Mouse (Mus musculus) lung, adult 2 months (tissue): ENCODE data around the gene Igsf3. TPM values are rescaled to one million over a fixed set of nuclear protein-coding genes. Genes with fewer than 3 reads are reported as not detected.

Source experiments
- DNase-seq: peaks from one replicate; pipeline ENCODE4 v3.0.0; 2022
- H3K4me1 ChIP-seq: fragments of 200-500 bp; 2 replicates; pipeline ENCODE4 v1.6.1; 2011; ENCODE audit warnings: low read length; ENCODE audit not compliant: control insufficient read depth, insufficient read depth
- H3K4me3 ChIP-seq: fragments of 200-500 bp; replicated peaks from 2 replicates; pipeline ENCODE3; 2011; ENCODE audit warnings: low read depth, mild to moderate bottlenecking, control low read depth, low read length; ENCODE audit errors: extremely low read depth
- CTCF ChIP-seq: fragments of 200-500 bp; IDR thresholded peaks from 2 replicates; pipeline ENCODE4 v1.5.1; 2011; ENCODE audit warnings: mild to moderate bottlenecking, low read length, control low read depth; ENCODE audit not compliant: insufficient read depth
- POLR2A ChIP-seq: fragments of 200-500 bp; IDR thresholded peaks from 2 replicates; pipeline ENCODE4 v1.6.1; 2011; ENCODE audit warnings: low read depth, mild to moderate bottlenecking, control low read depth, low read length, borderline replicate concordance; ENCODE audit errors: extremely low read depth
- WGBS: fragments of 180-500 bp; shearing (Covaris S2); methylation state at CpG from one replicate; pipeline ENCODE4 v1.1.7; 2018; 5-methylcytosine and 5-hydroxymethylcytosine counted together
- polyA plus RNA-seq: library from polyadenylated mRNA; depleted of rRNA; stranded (reverse); fragments of >200 nt; gene quantifications from 2 replicates; pipeline ENCODE4 v1.2.3, GENCODE M21; 2012

Gene Igsf3
- polyA plus RNA-seq, 1 experiment = 7.3 TPM

DNA sequence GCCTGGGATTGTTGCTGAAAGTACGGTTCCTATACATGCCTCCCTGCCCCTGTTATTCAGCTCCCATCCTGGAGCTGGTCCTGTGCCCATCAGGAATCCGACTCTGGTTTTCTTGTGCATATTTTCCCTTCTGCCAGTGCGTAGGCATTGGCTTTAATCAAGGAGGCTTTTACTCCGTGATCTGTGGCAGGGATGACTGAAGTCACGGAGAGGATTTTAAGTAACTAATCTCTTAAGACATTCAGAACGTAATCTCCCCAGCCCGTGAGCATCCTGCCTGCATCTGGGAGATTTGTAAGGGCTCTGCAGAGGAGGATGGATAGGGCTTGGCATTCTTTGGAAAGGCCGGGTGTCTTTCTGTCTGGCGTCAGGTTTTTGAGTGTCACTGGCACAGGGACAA is 13.6 kb downstream of the Igsf3 start:
- Histone ChIP-seq H3K4me3 (no peak overlapping the region), H3K4me1 (peaks cover 2% of the 10 kb centered on the region; the same call in 1 of the 2 replicates)
- DNase-seq = no peak
- 75% methylated on average over 9 of the region's 9 CpGs for WGBS
- no peak for TF ChIP-seq CTCF
- no peak for TF ChIP-seq POLR2A

- WGBS = 92% methylated on average over 6 of the region's 6 CpGs
- Histone ChIP-seq H3K4me1 (peaks cover 6% of the 10 kb centered on the region; the same call in 1 of the 2 replicates), H3K4me3 (no peak overlapping the region)
- TF ChIP-seq POLR2A = no peak
- no peak for TF ChIP-seq CTCF
- DNase-seq = no peak
Measured at GRCm38 (mm10) chr3:101391991-101392390, 15.1 kb downstream of the Igsf3 start.

- no peak for DNase-seq
- WGBS = 63% methylated on average over 6 of the region's 6 CpGs
- TF ChIP-seq POLR2A (no peak), CTCF (no peak)
- H3K4me3 ChIP-seq = no peak overlapping the region
- H3K4me1 ChIP-seq = peaks cover 8% of the 10 kb centered on the region; the same call in 1 of the 2 replicates
Measured at GRCm38 (mm10) chr3:101393103-101393644, 16.3 kb downstream of the Igsf3 start.

- H3K4me1 ChIP-seq = peaks cover 8% of the 10 kb centered on the region; the same call in 1 of the 2 replicates
- H3K4me3 ChIP-seq = no peak overlapping the region
- WGBS = 71% methylated on average over 19 of the region's 19 CpGs
- TF ChIP-seq POLR2A (no peak), CTCF (no peak)
- no peak for DNase-seq
Measured at GRCm38 (mm10) chr3:101393659-101394539, 17.0 kb downstream of the Igsf3 start.

GRCm38 (mm10) chr3:101395341-101395740 is 18.5 kb downstream of the Igsf3 start:
- TF ChIP-seq POLR2A (no peak), CTCF (no peak)
- WGBS = 50% methylated on average over 5 of the region's 5 CpGs
- DNase-seq = no peak
- H3K4me1 ChIP-seq = peaks cover 8% of the 10 kb centered on the region; the same call in 1 of the 2 replicates
- H3K4me3 ChIP-seq = no peak overlapping the region

- Histone ChIP-seq H3K4me3 (no peak overlapping the region), H3K4me1 (peaks cover 8% of the 10 kb centered on the region; the same call in 1 of the 2 replicates)
- DNase-seq = no peak
- TF ChIP-seq POLR2A = no peak
- TF ChIP-seq CTCF = no peak
- WGBS = 81% methylated on average over 3 of the region's 3 CpGs
Measured at GRCm38 (mm10) chr3:101396061-101396460, 19.2 kb downstream of the Igsf3 start.

- no peak overlapping the region for H3K4me3 ChIP-seq
- peaks cover 8% of the 10 kb centered on the region; the same call in 1 of the 2 replicates for H3K4me1 ChIP-seq
- no peak for DNase-seq
- TF ChIP-seq POLR2A (no peak), CTCF (no peak)
- 60% methylated on average over 13 of the region's 13 CpGs for WGBS
Measured at GRCm38 (mm10) chr3:101396726-101397263, 19.9 kb downstream of the Igsf3 start.

DNA sequence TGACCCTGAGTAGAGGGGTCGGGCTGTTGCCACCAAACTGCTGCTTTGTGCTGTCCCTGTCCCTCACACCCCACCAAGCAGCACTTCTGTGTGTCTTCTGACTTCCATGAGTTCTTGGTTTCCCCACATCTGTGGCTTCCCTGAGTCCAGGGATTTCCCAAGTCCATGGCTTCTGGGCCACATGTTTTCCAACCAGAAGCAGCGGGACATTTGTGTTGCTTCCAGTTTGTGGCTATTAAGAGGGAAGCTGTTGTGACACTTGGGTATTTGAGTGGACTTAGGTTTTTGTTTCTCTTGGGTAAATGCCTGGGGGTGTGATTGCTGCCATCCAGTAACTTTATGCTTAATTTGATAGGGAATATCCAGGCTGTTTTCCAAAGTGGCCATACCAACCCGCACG is 20.5 kb downstream of the Igsf3 start:
- WGBS = 76% methylated on average over 4 of the region's 4 CpGs
- Histone ChIP-seq H3K4me1 (peaks cover 8% of the 10 kb centered on the region; the same call in 1 of the 2 replicates), H3K4me3 (no peak overlapping the region)
- TF ChIP-seq CTCF (no peak), POLR2A (no peak)
- no peak for DNase-seq

DNA sequence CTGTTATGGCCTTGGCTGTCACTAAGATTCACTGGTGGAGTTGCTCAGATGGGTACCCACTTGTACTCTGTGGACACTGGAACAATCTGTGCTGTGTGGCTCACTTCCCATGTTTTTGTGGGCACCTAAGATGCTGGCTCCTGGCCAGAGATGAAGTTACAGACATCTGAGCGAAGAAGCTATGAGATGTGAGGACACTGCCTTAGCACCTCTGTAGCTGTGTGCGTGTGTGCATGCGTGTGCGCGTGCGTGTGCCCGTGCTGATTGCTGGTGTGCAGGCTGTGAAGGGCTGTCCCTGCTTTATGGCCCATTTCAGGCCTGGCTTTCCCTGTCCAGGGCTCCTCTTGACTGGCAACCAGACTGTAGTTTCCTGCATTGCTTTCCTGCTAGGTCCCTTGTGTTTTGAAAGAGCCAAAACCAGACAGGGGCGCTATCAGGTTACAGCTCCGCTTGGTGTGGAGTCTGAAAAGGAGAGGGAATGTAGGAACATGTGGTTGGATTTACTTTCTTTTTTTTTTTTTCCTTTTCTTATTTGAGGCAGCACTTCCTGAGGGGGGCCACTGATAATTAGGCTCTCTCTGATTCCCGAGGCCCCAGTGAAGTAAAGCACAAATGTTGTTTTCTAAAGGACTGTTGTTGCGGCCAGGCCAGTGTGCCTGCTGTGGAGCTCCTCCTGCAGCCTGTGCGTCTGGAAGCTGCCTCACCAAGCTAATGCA is 21.3 kb downstream of the Igsf3 start:
- TF ChIP-seq POLR2A (no peak), CTCF (no peak)
- WGBS = 71% methylated on average over 12 of the region's 12 CpGs
- Histone ChIP-seq H3K4me3 (no peak overlapping the region), H3K4me1 (peaks cover 8% of the 10 kb centered on the region; the same call in 1 of the 2 replicates)
- DNase-seq = no peak

- TF ChIP-seq CTCF (no peak), POLR2A (no peak)
- DNase-seq = no peak
- H3K4me3 ChIP-seq = no peak overlapping the region
- peaks cover 8% of the 10 kb centered on the region; the same call in 1 of the 2 replicates for H3K4me1 ChIP-seq
- 55% methylated on average over 2 of the region's 2 CpGs for WGBS
Measured at GRCm38 (mm10) chr3:101398877-101399276, 22.0 kb downstream of the Igsf3 start.
